Mouse (Mus musculus) adrenal gland, postnatal 10 days (tissue): ENCODE data around the gene Sypl2. TPM values are rescaled to one million over a fixed set of nuclear protein-coding genes. Genes with fewer than 3 reads are reported as not detected.

Source experiments
- DNase-seq: peaks from one replicate; pipeline ENCODE4 v3.0.0; 2021; ENCODE audit warnings: mixed read lengths
- total RNA-seq, 2 experiments: library from RNA; stranded (reverse); gene quantifications; 2 replicates each; pipeline ENCODE4 v1.2.3; 2021

The Sypl2 gene
- total RNA-seq, 2 experiments from 2014 or later = 13.3 to 44.9 TPM

GRCm38 (mm10) chr3:108205601-108206000 lies 20.8 kb downstream of the Sypl2 start:
- no peak for DNase-seq

GRCm38 (mm10) chr3:108204470-108204869 lies 22.0 kb downstream of the Sypl2 start:
- no peak for DNase-seq

GRCm38 (mm10) chr3:108203621-108204325 lies 22.7 kb downstream of the Sypl2 start:
- DNase-seq = peak; percentile 88

GRCm38 (mm10) chr3:108203212-108203611 lies 23.2 kb downstream of the Sypl2 start:
- no peak for DNase-seq

- no peak for DNase-seq
Observed at GRCm38 (mm10) chr3:108202506-108202905, 23.9 kb downstream of the Sypl2 start.

- DNase-seq = peak; percentile 95
Observed at GRCm38 (mm10) chr3:108200329-108201323, 25.8 kb downstream of the Sypl2 start, which contains the start of gene Cyb561d1. Cyb561d1 (minus strand) TSS chr3:108201212.

GRCm38 (mm10) chr3:108199231-108199630 lies 27.2 kb downstream of the Sypl2 start:
- DNase-seq = no peak

- DNase-seq = peak; percentile 53
Observed at GRCm38 (mm10) chr3:108197066-108197497, 29.4 kb downstream of the Sypl2 start.

GRCm38 (mm10) chr3:108195941-108196590 lies 30.4 kb downstream of the Sypl2 start:
- no peak for DNase-seq

- no peak for DNase-seq
Observed at GRCm38 (mm10) chr3:108195287-108195686, 31.2 kb downstream of the Sypl2 start.

GRCm38 (mm10) chr3:108193686-108194085 lies 32.8 kb downstream of the Sypl2 start:
- DNase-seq = no peak

- no peak for DNase-seq
Observed at GRCm38 (mm10) chr3:108189897-108190296, 36.6 kb downstream of the Sypl2 start.

GRCm38 (mm10) chr3:108188716-108189490 lies 37.5 kb downstream of the Sypl2 start:
- DNase-seq = no peak

GRCm38 (mm10) chr3:108187111-108187795 lies 39.2 kb downstream of the Sypl2 start:
- peak; percentile 18 for DNase-seq

- DNase-seq = peak; percentile 77
Observed at GRCm38 (mm10) chr3:108186098-108187047, 40.1 kb downstream of the Sypl2 start, which contains the start of gene Amigo1. Amigo1 (plus strand) TSS chr3:108186335.

- no peak for DNase-seq
Observed at GRCm38 (mm10) chr3:108185460-108186097, 40.9 kb downstream of the Sypl2 start.

GRCm38 (mm10) chr3:108184742-108185141 lies 41.7 kb downstream of the Sypl2 start:
- DNase-seq = no peak

- no peak for DNase-seq
Observed at GRCm38 (mm10) chr3:108180514-108180913, 45.9 kb downstream of the Sypl2 start.
